Mouse (Mus musculus): ENCODE data around the gene Cdk11b. TPM values are rescaled to one million over a fixed set of nuclear protein-coding genes. Genes with fewer than 3 reads are reported as not detected.
A peak's percentile ranks its signal among the peaks of the same experiment; 100 is the strongest.

The Cdk11b gene
- polyA plus RNA-seq, 1 experiment from 2014 or later: 61.2 TPM

DNA sequence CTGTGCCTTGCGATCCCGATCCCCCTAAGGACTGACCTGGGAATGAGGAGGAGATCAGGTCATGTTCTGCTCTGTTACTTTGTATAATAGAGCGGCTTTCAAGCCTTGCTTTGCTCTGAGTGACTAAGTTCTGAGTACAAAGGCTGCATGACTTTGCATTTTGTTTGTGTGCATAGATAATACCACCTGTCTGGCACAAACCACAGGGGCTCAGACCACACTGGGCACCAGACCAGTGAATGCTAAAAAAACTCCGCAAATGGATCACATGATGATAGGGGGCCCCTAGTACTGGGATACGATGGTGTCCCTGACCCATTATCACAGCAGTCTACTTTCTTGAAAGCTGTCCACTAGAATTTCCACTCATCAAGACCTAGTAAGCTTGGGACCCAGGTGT is 28.0 kb upstream of the Cdk11b start:
- peaks cover 11% of the 10 kb centered on the region; the same call in 1 of the 2 replicates for H3K4me1 ChIP-seq (replicated peaks)
- no peak overlapping the region for H3K4me3 ChIP-seq
- no peaks in the 10 kb centered on the region for H3K36me3 ChIP-seq
- H3K27me3 ChIP-seq (ENCODE audit: insufficient read depth, poor library complexity, severe bottlenecking): no peaks in the 10 kb centered on the region
- DNase-seq (ENCODE audit: low spot score): no peak
- no peak overlapping the region for H3K27ac ChIP-seq
- 79% methylated on average over 5 of the region's 5 CpGs for WGBS
- no peaks in the 10 kb centered on the region for H3K9me3 ChIP-seq

DNA sequence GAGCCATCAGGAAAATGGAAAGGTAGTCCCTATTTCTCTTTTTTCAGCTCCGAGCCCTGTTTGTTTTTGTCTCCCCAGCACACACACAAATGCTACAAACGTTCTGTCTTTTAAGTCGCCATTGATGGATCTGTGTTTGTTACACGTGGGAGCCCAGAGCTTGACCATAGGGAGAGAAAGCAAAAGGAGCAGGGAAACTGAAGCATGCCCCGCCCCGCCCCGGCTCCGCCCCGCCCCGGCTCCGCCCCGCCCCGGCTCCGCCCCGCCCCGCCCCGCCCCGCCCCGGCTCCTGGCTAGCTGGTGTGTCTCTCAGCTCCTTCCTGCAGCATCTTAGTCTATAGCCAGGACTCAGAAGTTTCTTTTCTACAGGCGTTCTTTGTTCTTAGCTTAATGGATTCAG is 26.1 kb upstream of the Cdk11b start:
- no peak overlapping the region for H3K27ac ChIP-seq
- WGBS: 16% methylated on average over 20 of the region's 20 CpGs
- peaks cover 11% of the 10 kb centered on the region for H3K36me3 ChIP-seq
- no peaks in the 10 kb centered on the region for H3K9me3 ChIP-seq
- H3K4me1 ChIP-seq (replicated peaks): peaks cover 27% of the 10 kb centered on the region
- no peak for DNase-seq (ENCODE audit: low spot score)
- H3K4me3 ChIP-seq: no peak overlapping the region
- no peaks in the 10 kb centered on the region for H3K27me3 ChIP-seq (ENCODE audit: insufficient read depth, poor library complexity, severe bottlenecking)

DNA sequence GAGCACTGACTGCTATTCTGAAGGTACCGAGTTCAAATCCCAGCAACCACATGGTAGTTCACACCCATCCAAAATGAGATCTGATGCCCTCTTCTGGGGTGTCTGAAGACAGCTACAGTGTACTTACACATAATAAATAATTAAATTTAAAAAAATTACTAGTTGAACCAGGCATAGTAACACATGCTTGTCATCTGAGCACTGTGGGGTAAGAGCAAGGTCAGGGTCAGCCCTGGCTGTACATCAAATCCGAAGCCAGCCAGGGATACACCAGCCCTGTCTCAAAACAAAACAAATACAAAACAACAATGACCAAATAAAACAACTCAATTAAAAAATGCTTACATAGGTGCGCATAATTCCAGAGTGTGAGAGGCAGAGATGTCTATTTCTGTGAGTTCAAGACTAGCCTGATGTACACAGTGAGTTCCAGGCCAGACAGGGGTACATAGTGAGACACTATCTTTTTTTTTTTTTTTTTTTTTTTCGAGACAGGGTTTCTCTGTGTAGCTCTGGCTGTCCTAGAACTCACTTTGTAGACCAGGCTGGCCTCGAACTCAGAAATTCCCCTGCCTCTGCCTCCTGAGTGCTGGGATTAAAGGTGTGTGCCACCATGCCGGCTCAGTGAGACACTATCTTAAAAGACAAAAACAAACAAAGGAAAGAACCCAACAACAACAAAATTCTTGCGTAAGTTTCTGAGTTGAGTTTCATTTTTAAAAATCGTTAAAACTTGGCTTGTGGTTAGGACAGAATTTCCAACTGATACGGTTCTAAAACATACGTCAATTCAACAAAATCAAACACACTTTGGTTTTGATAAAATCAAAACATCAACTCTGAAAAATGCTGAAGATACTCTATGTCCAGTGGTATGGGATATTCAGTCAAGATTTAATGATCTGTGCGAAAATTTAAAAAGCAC is 24.5 kb upstream of the Cdk11b start:
- H3K4me1 ChIP-seq (replicated peaks): peaks cover 27% of the 10 kb centered on the region
- H3K4me3 ChIP-seq: peak overlapping the region; percentile 97
- peak overlapping the region; percentile 100 for H3K27ac ChIP-seq
- whole genome bisulfite sequencing: 90% methylated on average over 11 of the region's 11 CpGs
- no peak for DNase-seq (ENCODE audit: low spot score)
- no peaks in the 10 kb centered on the region for H3K27me3 ChIP-seq (ENCODE audit: insufficient read depth, poor library complexity, severe bottlenecking)
- peaks cover 27% of the 10 kb centered on the region for H3K36me3 ChIP-seq
- no peaks in the 10 kb centered on the region for H3K9me3 ChIP-seq

DNA sequence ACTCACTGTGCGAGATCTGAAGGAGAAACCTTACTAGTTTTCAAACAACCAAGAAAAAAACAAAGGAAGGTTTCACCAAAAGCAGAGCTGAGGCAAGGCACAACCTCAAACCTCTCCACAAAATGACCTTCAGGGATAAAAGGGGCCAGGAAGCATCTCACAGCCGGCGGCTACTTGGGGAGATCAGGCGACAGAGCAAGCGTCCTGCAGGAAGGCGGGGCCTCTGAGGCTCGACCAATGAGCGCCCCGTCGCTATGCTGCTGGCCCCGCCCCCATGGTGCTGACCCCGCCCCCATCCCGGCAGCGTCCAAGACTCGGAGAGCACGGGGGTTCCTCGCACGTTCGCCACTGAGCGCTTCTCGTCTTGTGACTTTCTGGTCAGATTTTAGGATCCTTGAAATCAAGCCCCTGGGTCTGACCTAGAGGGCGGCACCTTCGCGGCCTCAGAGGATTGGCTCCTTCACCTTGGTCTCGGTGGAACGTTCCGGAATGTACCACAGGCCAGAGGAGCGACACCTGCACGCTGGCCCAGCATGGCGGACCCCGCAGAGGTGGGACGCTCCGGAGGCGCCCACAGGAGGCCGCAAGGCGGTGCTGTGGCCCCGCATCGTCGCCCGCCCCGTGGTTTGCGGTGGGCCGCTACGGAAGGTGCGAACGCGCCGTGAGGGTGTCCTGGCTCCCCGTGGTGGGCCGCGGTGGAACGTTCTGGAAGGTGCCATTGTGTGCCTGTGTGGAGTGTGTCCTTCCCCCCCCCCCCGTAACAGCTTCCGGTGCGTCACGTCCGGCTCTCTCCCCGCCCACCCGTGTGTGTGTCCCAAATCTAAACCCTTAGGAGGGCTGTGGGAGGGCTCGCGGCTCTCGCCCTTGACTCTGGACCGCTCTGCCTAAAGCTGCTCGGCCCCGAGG is 23.3 kb upstream of the Cdk11b start, which contains the start of gene Slc35e2:
Slc35e2 (plus strand) TSS at position 326 of the 906 bp plus-strand sequence.
- H3K4me3 ChIP-seq: peak within 1 kb of the TSS; percentile 97
- WGBS: under 1% methylated on average over 65 of the region's 65 CpGs
- no peaks in the 10 kb centered on the region for H3K27me3 ChIP-seq (ENCODE audit: insufficient read depth, poor library complexity, severe bottlenecking)
- peaks cover 39% of the 10 kb centered on the region for H3K36me3 ChIP-seq
- no peaks in the 10 kb centered on the region for H3K9me3 ChIP-seq
- H3K4me1 ChIP-seq (replicated peaks): peaks cover 27% of the 10 kb centered on the region
- H3K27ac ChIP-seq: peak within 1 kb of the TSS; percentile 100
- peak; percentile 97 for DNase-seq (ENCODE audit: low spot score)

DNA sequence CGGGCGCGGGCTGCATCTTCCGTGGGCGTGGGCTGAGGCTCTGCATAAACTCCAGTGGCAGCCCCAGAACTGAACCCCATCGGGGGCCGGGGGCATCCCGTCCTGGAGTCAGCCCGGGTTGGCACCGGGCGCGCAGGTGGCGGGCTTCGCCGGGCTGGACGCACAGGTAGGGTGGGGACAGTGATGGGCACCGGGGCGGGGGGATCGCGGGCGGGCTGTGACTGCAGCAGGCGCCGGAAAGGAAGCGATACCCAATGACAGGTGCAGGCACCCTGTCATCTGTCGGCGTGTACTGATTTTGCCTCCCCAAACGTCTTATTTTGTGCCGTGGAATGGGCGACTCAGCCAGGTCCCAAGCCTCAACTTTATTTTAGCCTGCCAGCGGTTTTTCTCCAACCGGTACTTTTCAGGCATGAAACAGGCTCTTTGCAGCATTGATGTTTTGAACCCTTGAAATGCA is 22.6 kb upstream of the Cdk11b start:
- Histone ChIP-seq H3K27ac (peak overlapping the region; percentile 100), H3K4me1 (replicated peaks) (peaks cover 24% of the 10 kb centered on the region), H3K9me3 (no peaks in the 10 kb centered on the region), H3K36me3 (peaks cover 45% of the 10 kb centered on the region), H3K27me3 (ENCODE audit: insufficient read depth, poor library complexity, severe bottlenecking) (no peaks in the 10 kb centered on the region), H3K4me3 (peak overlapping the region; percentile 97)
- WGBS: 2% methylated on average over 31 of the region's 31 CpGs
- DNase-seq (ENCODE audit: low spot score): no peak

DNA sequence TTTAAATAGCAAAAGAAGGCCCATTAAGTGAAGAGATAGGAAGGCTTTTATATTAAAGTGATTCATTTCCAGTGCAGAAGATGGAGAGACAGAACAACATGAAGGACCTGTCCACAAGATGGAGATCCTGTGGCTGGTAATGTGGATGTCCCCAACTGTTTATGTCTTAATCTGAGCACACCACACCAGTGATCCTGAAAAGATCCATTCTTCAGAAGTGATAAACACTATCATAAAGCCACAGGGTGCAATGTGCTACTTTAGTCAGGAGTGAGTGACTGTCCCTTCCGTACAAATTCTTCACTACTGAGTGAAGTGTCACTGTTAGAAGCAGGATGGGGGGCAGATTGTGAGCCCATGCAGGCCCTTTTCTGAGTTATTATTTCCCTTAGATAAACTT is 21.9 kb upstream of the Cdk11b start:
- H3K4me1 ChIP-seq (replicated peaks): peaks cover 24% of the 10 kb centered on the region
- H3K4me3 ChIP-seq: peak overlapping the region; percentile 97
- H3K36me3 ChIP-seq: peaks cover 51% of the 10 kb centered on the region
- no peak for DNase-seq (ENCODE audit: low spot score)
- H3K27ac ChIP-seq: no peak overlapping the region
- 96% methylated on average over 1 of the region's 1 CpGs for WGBS
- no peaks in the 10 kb centered on the region for H3K9me3 ChIP-seq
- H3K27me3 ChIP-seq (ENCODE audit: insufficient read depth, poor library complexity, severe bottlenecking): no peaks in the 10 kb centered on the region

DNA sequence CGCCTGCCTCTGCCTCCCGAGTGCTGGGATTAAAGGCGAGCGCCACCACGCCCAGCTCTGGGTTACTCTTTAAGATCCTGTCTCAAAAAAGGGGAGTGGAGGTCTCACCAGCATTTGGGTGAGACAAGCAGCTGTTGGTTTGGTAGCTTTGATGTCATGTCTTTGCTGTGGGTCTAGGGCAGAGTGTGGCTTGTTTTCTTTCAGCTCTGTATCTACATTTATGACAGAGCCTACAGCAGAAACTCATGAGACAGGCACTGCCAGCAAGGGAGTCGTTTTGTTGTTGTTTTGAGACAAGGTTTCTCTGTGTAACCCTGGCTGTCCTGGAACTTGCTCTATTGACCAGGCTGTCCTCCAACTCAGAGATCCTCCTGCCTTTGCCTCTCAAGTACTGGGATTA is 20.9 kb upstream of the Cdk11b start:
- H3K4me3 ChIP-seq: no peak overlapping the region
- no peak for DNase-seq (ENCODE audit: low spot score)
- H3K27me3 ChIP-seq (ENCODE audit: insufficient read depth, poor library complexity, severe bottlenecking): no peaks in the 10 kb centered on the region
- no peaks in the 10 kb centered on the region for H3K9me3 ChIP-seq
- no peak overlapping the region for H3K27ac ChIP-seq
- 96% methylated on average over 6 of the region's 6 CpGs for WGBS
- peaks cover 20% of the 10 kb centered on the region for H3K4me1 ChIP-seq (replicated peaks)
- peaks cover 51% of the 10 kb centered on the region for H3K36me3 ChIP-seq

DNA sequence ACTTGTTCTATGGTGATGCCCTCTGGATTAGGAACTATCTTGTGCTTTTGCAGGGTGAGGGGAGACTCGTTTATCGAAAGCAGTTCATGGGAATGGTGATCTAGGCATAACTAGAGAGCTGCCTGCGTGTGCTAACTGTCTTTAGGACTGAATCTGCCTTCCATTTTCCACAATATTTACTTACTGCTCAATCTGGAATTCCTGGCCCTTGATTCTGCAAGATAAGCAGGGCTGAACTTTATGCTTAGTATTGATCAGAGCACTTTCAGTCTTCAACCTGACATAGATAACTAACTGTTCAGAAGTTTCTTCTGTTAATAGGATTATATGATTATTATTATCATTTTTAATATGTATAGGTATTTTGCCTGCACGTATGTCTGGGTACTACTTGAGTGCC is 19.5 kb upstream of the Cdk11b start:
- no peak for DNase-seq (ENCODE audit: low spot score)
- H3K27me3 ChIP-seq (ENCODE audit: insufficient read depth, poor library complexity, severe bottlenecking): no peaks in the 10 kb centered on the region
- H3K4me3 ChIP-seq: no peak overlapping the region
- peaks cover 62% of the 10 kb centered on the region for H3K36me3 ChIP-seq
- 90% methylated on average over 4 of the region's 4 CpGs for WGBS
- no peak overlapping the region for H3K27ac ChIP-seq
- peaks cover 19% of the 10 kb centered on the region for H3K4me1 ChIP-seq (replicated peaks)
- no peaks in the 10 kb centered on the region for H3K9me3 ChIP-seq

DNA sequence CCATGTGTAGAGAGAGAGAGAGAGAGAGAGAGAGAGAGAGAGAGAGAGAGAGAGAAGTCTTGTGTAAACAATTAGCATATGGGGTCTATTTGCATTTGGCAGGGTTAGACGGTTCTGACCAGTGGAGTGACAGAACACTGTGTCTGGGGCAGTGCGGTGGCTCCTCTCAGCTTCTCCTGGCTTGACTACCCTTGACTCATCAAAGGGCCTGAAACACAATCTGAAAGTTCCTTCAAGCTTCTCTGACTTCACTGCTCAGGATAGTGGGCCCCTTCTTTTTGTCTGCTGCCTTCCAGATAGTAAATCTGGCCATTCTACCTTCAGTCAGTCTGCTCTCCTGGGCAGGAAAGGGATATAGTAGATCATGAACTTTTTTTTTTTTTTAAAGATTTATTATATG is 17.8 kb upstream of the Cdk11b start:
- DNase-seq (ENCODE audit: low spot score): no peak
- Histone ChIP-seq H3K9me3 (no peaks in the 10 kb centered on the region), H3K27ac (no peak overlapping the region), H3K27me3 (ENCODE audit: insufficient read depth, poor library complexity, severe bottlenecking) (no peaks in the 10 kb centered on the region), H3K4me1 (replicated peaks) (peaks cover 15% of the 10 kb centered on the region), H3K36me3 (peaks cover 76% of the 10 kb centered on the region), H3K4me3 (no peak overlapping the region)
- 88% methylated on average over 2 of the region's 2 CpGs for WGBS

DNA sequence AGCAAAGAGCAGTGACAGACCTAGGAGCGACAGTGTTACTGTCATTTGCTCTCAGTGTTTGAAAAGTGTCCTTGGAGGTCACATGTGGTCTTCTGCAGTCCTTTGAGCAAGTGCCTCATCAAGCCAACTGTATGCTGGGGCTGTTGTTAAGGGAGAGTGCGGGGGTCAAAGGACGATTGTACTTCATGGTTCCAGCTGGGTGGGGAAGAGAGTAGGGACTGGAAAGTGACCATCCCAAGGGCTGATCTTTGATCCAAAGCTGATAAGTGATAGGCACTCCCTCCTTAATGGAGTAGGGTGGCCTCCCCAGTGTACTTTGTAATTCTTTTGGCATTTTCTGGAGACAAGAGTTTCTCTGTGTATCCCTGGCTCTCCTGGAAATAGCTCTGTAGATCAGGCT is 12.8 kb upstream of the Cdk11b start:
- no peak for DNase-seq (ENCODE audit: low spot score)
- WGBS: 94% methylated on average over 3 of the region's 3 CpGs
- H3K36me3 ChIP-seq: peaks cover 80% of the 10 kb centered on the region

DNA sequence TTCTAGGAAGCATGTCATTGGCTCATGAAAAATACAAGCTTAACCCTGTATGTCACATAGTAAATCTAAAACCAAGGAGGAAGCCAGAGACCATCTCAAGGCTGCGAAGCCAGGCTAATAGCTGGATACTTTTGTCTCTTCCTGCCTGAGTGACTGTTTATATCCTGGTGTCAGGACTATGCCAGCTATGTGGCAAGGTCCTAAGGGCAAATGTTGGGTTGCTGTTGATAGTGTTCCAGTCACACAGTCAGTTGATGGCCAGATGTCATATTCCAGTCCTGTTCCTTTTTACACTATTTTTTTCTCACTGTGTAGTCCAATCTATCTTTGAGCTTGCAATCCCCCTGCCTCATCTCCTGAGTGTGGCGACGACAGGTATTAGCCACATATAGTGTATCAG is 11.4 kb upstream of the Cdk11b start:
- H3K27me3 ChIP-seq (ENCODE audit: insufficient read depth, poor library complexity, severe bottlenecking): no peaks in the 10 kb centered on the region
- 95% methylated on average over 3 of the region's 3 CpGs for WGBS
- no peaks in the 10 kb centered on the region for H3K9me3 ChIP-seq
- DNase-seq (ENCODE audit: low spot score): no peak
- H3K36me3 ChIP-seq: peaks cover 86% of the 10 kb centered on the region
- H3K4me3 ChIP-seq: no peak overlapping the region
- no peak overlapping the region for H3K27ac ChIP-seq
- no peaks in the 10 kb centered on the region for H3K4me1 ChIP-seq (replicated peaks)

More for the DNA sequence above, 12.8 kb upstream of the Cdk11b start:
- H3K27ac ChIP-seq: no peak overlapping the region
- H3K27me3 ChIP-seq (ENCODE audit: insufficient read depth, poor library complexity, severe bottlenecking): no peaks in the 10 kb centered on the region
- H3K4me3 ChIP-seq: no peak overlapping the region
- H3K4me1 ChIP-seq (replicated peaks): no peaks in the 10 kb centered on the region
- H3K9me3 ChIP-seq: no peaks in the 10 kb centered on the region

DNA sequence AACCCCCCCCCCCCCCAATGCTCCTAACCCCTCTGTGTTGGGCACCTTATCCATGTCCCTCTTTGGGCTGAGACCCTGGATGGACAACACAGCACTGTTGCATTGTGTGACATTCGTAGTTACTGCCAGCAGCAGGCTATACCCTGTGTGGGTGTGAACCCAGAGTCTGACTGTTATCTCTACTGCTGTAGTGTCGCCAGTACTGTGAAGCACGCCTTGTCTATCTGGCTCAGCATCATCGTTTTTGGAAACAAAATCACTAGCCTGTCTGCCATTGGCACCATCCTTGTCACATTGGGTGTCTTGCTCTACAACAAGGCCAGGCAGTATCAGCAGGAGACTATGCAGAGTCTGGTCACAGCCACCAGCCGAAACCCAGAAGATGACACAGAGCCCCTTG is 6.3 kb upstream of the Cdk11b start:
- Histone ChIP-seq H3K4me3 (no peak overlapping the region), H3K27me3 (ENCODE audit: insufficient read depth, poor library complexity, severe bottlenecking) (no peaks in the 10 kb centered on the region), H3K27ac (no peak overlapping the region), H3K9me3 (no peaks in the 10 kb centered on the region), H3K4me1 (replicated peaks) (peaks cover under 1% of the 10 kb centered on the region), H3K36me3 (peaks cover 87% of the 10 kb centered on the region)
- no peak for DNase-seq (ENCODE audit: low spot score)
- 91% methylated on average over 5 of the region's 5 CpGs for WGBS

DNA sequence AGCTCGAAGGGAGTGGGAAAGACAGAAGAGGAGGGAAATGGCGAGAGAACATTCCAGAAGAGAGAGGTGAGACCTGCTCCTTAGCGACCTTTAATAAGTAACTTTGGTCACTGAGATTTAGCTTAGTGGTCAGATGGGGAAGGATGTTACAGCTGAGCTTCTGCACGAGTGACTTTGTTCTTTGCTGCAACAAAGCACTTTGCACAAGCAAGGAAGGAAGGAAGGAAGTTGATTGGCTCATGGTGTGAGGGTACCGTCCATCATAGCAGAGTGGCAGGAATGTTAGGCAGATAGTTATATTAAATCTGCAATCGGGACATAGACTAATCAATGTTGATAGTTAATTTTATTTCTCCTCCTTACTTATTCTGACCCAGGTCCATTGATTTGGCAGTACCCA is 5.6 kb downstream of the Cdk11b start:
- no peak for DNase-seq (ENCODE audit: low spot score)
- Histone ChIP-seq H3K27ac (no peak overlapping the region), H3K27me3 (ENCODE audit: insufficient read depth, poor library complexity, severe bottlenecking) (no peaks in the 10 kb centered on the region), H3K36me3 (peaks cover 89% of the 10 kb centered on the region), H3K4me3 (no peak overlapping the region), H3K4me1 (replicated peaks) (peaks cover 5% of the 10 kb centered on the region), H3K9me3 (no peaks in the 10 kb centered on the region)
- WGBS: 93% methylated on average over 6 of the region's 6 CpGs

Measured in hindbrain, embryonic 10.5 days (tissue).